ENCODE assay signal across 23 mouse cellular contexts in the genomic region with DNA sequence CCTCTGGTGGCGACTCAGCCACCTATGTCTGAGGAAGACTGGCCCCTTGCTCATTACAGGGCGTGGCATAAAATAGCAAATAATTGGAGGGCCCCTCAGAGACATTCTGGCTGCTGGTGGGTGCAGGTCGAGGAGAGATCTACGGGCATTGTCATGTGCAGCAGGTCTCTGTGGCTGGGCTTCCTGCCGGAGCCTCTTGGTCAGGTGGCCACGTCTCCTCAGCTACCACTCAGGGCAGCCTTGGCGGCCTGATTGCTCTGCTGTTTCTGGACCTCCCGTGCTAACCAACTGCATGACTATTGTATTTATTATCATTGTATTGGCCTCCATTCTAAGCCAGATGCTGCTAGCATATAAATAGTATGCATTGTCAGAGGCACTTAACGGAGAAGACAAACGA.
DNase-seq lines count a peak whose midpoint lies in the region; ATAC-seq lines count a peak whose summit lies in the region.
"Had no signal": no experiment of that assay in that cellular context is flagged by ENCODE, and none has a peak within 500 bp of the region (broad histone marks: within the 10 kb centered on the region; RNA-seq: fewer than 3 reads in every experiment).

No protein-coding gene starts in this region.

- H3K36me3 ChIP-seq in heart, embryonic 16.5 days (ENCODE audit: control insufficient read depth, insufficient read depth) = no peaks in the 10 kb centered on the region
- H3K36me3 ChIP-seq: embryonic facial prominence, embryonic 15.5 days; midbrain, embryonic 12.5 days; neural tube, embryonic 15.5 days; stomach, embryonic 15.5 days had no signal

- peak overlapping the region; percentile 13; the same call in 1 of the 2 replicates for H3K4me2 ChIP-seq in heart, embryonic 16.5 days (ENCODE audit: low read depth, low read length)
- H3K4me2 ChIP-seq: embryonic facial prominence, embryonic 15.5 days; midbrain, embryonic 12.5 days; neural tube, embryonic 15.5 days; stomach, embryonic 15.5 days had no signal

- 37% methylated on average over 10 of the region's 10 CpGs for WGBS in heart, embryonic 16.5 days

- H3K9ac ChIP-seq in heart, embryonic 16.5 days (ENCODE audit: low read length) = no peak overlapping the region
- H3K9ac ChIP-seq: embryonic facial prominence, embryonic 15.5 days; midbrain, embryonic 12.5 days; neural tube, embryonic 15.5 days; stomach, embryonic 15.5 days had no signal

- DNase-seq in layer of hippocampus, adult 11-12 months (ENCODE audit: low spot score) = peak; percentile 21
- DNase-seq in layer of hippocampus, adult 18-20 months (ENCODE audit: low spot score in 2 of 2) = no peak
- DNase-seq in brain, adult 2 months (ENCODE audit: low read depth, low spot score) = peak; percentile 59
- peak; percentile 43 to 49 for DNase-seq in heart, adult 9 months (ENCODE audit: low spot score in 2 of 2)
- no peak for DNase-seq in adrenal gland, postnatal 4 days (ENCODE audit: low spot score in 2 of 2)
- no peak for DNase-seq in adipocyte (ENCODE audit: low spot score)
- DNase-seq: adrenal gland, postnatal 10 days; cerebellum, adult 9-10 months; gastrocnemius, postnatal 36 days; kidney, adult 9 months; kidney, postnatal 25 days; lung, postnatal 10 days; thymus, adult 2 months; thymus, postnatal 4 days had no signal

- peaks cover 55% of the 10 kb centered on the region for H3K4me1 ChIP-seq in heart, embryonic 16.5 days (ENCODE audit: control insufficient read depth, insufficient read depth, low read length)
- H3K4me1 ChIP-seq: embryonic facial prominence, embryonic 15.5 days; stomach, embryonic 15.5 days had no signal

- no peak overlapping the region for H3K4me3 ChIP-seq in heart, embryonic 16.5 days (ENCODE audit: low read length)
- H3K4me3 ChIP-seq: embryonic facial prominence, embryonic 15.5 days; midbrain, embryonic 12.5 days; neural tube, embryonic 15.5 days; stomach, embryonic 15.5 days had no signal

- H3K27ac ChIP-seq in heart, embryonic 16.5 days (ENCODE audit: low read length) = peak overlapping the region; percentile 37
- H3K27ac ChIP-seq: embryonic facial prominence, embryonic 15.5 days; hindbrain, postnatal 0 days; midbrain, embryonic 12.5 days; neural tube, embryonic 15.5 days; stomach, embryonic 15.5 days had no signal

- H3K9me3 ChIP-seq in heart, embryonic 16.5 days (replicated peaks; ENCODE audit: control insufficient read depth, low read length) = no peaks in the 10 kb centered on the region
- H3K9me3 ChIP-seq: embryonic facial prominence, embryonic 15.5 days; midbrain, embryonic 12.5 days; neural tube, embryonic 15.5 days; stomach, embryonic 15.5 days had no signal

- no peaks in the 10 kb centered on the region for H3K27me3 ChIP-seq in heart, embryonic 16.5 days (ENCODE audit: control insufficient read depth, insufficient read depth, low read length)
- H3K27me3 ChIP-seq: embryonic facial prominence, embryonic 15.5 days; midbrain, embryonic 12.5 days; neural tube, embryonic 15.5 days; stomach, embryonic 15.5 days had no signal

- no peak; the same call in 1 of the 2 replicates for ATAC-seq in heart, embryonic 16.5 days (replicated peaks; ENCODE audit: extremely low read depth, insufficient read depth, low FRiP score)
- ATAC-seq: activated CD4-positive, CD25-positive, alpha-beta regulatory T cell, adult 4 months; forebrain, embryonic 16.5 days; hindbrain, postnatal 0 days; intestine, embryonic 16.5 days had no signal

Comparison
In these comparisons a context has a peak if more than half of its experiments do, and no peak if none do; other contexts are left out.
1. DNase-seq: peak in layer of hippocampus, adult 11-12 months (single experiment), brain, adult 2 months (single experiment) and heart, adult 9 months (2 of 2); none in layer of hippocampus, adult 18-20 months (0 of 2), adrenal gland, postnatal 4 days (0 of 2) and adipocyte (single experiment).